ENCODE assay signal across 25 mouse cellular contexts in the genomic region with DNA sequence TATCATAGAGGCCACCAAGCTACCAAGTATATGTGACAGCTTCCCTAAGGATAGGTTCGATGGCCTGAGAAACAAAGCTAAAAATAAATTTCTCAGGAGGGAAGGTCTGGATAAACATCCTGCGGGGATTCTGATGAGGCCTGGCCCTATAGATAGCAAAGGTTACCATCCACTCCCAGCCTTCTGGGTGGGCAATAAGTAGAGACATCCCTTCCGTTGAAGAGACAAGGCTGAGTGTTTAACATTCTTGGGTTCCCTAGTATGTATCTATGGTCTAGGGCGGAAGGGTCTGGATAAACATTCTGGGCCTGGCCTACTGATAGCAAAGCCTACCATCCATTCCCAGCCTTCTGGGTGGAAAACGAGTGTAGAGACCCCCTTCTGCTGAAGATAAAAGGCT.
A peak's percentile ranks its signal among the peaks of the same experiment; 100 is the strongest.
DNase-seq lines count a peak whose midpoint lies in the region; ATAC-seq and TF ChIP-seq lines count a peak whose summit lies in the region.
"Had no signal": no experiment of that assay in that cellular context is flagged by ENCODE, and none has a peak within 500 bp of the region (broad histone marks: within the 10 kb centered on the region; RNA-seq: fewer than 3 reads in every experiment).

No protein-coding gene starts in this region.

- no peak overlapping the region for H3K9ac ChIP-seq in heart, embryonic 11.5 days (ENCODE audit: low read depth, low read length)
- no peak overlapping the region for H3K9ac ChIP-seq in liver, embryonic 11.5 days (ENCODE audit: low read depth, low read length)
- H3K9ac ChIP-seq in liver, postnatal 0 days (replicated peaks) = no peak overlapping the region
- H3K9ac ChIP-seq in lung, embryonic 16.5 days (ENCODE audit: low read length) = no peak overlapping the region
- H3K9ac ChIP-seq: embryonic facial prominence, embryonic 12.5 days; forebrain, embryonic 13.5 days had no signal

- no peaks in the 10 kb centered on the region for H3K27me3 ChIP-seq in heart, embryonic 11.5 days (ENCODE audit: control insufficient read depth, insufficient read depth, low read length)
- H3K27me3 ChIP-seq in liver, embryonic 11.5 days (replicated peaks; ENCODE audit: control insufficient read depth, insufficient read depth, low read length) = no peaks in the 10 kb centered on the region
- no peaks in the 10 kb centered on the region for H3K27me3 ChIP-seq in liver, postnatal 0 days (ENCODE audit: insufficient read depth, low read length)
- no peaks in the 10 kb centered on the region for H3K27me3 ChIP-seq in lung, embryonic 16.5 days (ENCODE audit: control insufficient read depth, insufficient read depth, low read depth, low read length)
- H3K27me3 ChIP-seq: CH12.LX; embryonic facial prominence, embryonic 12.5 days; forebrain, embryonic 13.5 days had no signal

- DNase-seq in heart, postnatal 4 days = no peak
- DNase-seq in liver, embryonic 11.5 days (ENCODE audit: low spot score) = no peak
- no peak for DNase-seq in liver, postnatal 0 days
- DNase-seq in lung, postnatal 10 days = no peak
- DNase-seq in lung, postnatal 36 days = peak; percentile 1
- DNase-seq in lung, postnatal 14 days = no peak
- DNase-seq: adrenal gland, adult 8-10 months; adrenal gland, postnatal 14 days; adrenal gland, postnatal 36 days; B cell, adult 2 months; cerebellum, adult 11-12 months; cerebellum, adult 2 months; cerebellum, adult 9-10 months; cerebellum, postnatal 10 days; cerebellum, postnatal 25 days had no signal

- TF ChIP-seq CTCF in liver, postnatal 0 days (IDR thresholded peaks at IDR 0.05; ENCODE audit: low read depth) = no peak

- no peak overlapping the region for H3K27ac ChIP-seq in heart, embryonic 11.5 days (ENCODE audit: low read depth, low read length)
- H3K27ac ChIP-seq in liver, embryonic 11.5 days (ENCODE audit: low read depth, low read length) = no peak overlapping the region
- H3K27ac ChIP-seq in liver, postnatal 0 days (ENCODE audit: low read depth) = no peak overlapping the region
- H3K27ac ChIP-seq in lung, embryonic 16.5 days (ENCODE audit: low read length) = no peak overlapping the region
- H3K27ac ChIP-seq: embryonic facial prominence, embryonic 10.5 days; embryonic facial prominence, embryonic 12.5 days; forebrain, embryonic 13.5 days had no signal

- TF ChIP-seq EP300 in liver, postnatal 0 days (IDR thresholded peaks at IDR 0.05; ENCODE audit: low read depth) = no peak

- 42% methylated on average over 5 of the region's 5 CpGs for WGBS in heart, embryonic 11.5 days (ENCODE audit: insufficient replicate concordance)
- 55% methylated on average over 5 of the region's 5 CpGs for WGBS in liver, embryonic 11.5 days
- 51% methylated on average over 5 of the region's 5 CpGs for WGBS in liver, postnatal 0 days (ENCODE audit: insufficient replicate concordance)
- 43% methylated on average over 5 of the region's 5 CpGs for WGBS in lung, embryonic 16.5 days

- no peaks in the 10 kb centered on the region; the same call in 1 of the 2 replicates for H3K9me3 ChIP-seq in heart, embryonic 11.5 days (replicated peaks; ENCODE audit: control insufficient read depth, low read length)
- H3K9me3 ChIP-seq in liver, embryonic 11.5 days (ENCODE audit: control insufficient read depth, low read length) = no peaks in the 10 kb centered on the region
- no peaks in the 10 kb centered on the region for H3K9me3 ChIP-seq in liver, postnatal 0 days (ENCODE audit: low read length)
- H3K9me3 ChIP-seq in lung, embryonic 16.5 days (ENCODE audit: control insufficient read depth, low read length) = no peaks in the 10 kb centered on the region
- H3K9me3 ChIP-seq: embryonic facial prominence, embryonic 10.5 days; embryonic facial prominence, embryonic 12.5 days; forebrain, embryonic 13.5 days had no signal

- no peak overlapping the region for H3K4me3 ChIP-seq in heart, embryonic 11.5 days (ENCODE audit: low read depth, low read length)
- H3K4me3 ChIP-seq in liver, embryonic 11.5 days (ENCODE audit: low read depth, low read length) = no peak overlapping the region
- H3K4me3 ChIP-seq in liver, postnatal 0 days (ENCODE audit: low read depth, low read length) = no peak overlapping the region
- no peak overlapping the region for H3K4me3 ChIP-seq in lung, embryonic 16.5 days (ENCODE audit: low read length)
- H3K4me3 ChIP-seq: embryonic facial prominence, embryonic 10.5 days; embryonic facial prominence, embryonic 12.5 days; forebrain, embryonic 13.5 days had no signal

- H3K4me1 ChIP-seq in heart, embryonic 11.5 days (ENCODE audit: control insufficient read depth, insufficient read depth, low read length) = no peaks in the 10 kb centered on the region
- H3K4me1 ChIP-seq in liver, embryonic 11.5 days (replicated peaks; ENCODE audit: control insufficient read depth, insufficient read depth, low read length) = no peaks in the 10 kb centered on the region
- no peaks in the 10 kb centered on the region for H3K4me1 ChIP-seq in liver, postnatal 0 days (ENCODE audit: insufficient read depth)
- no peaks in the 10 kb centered on the region for H3K4me1 ChIP-seq in lung, embryonic 16.5 days (replicated peaks; ENCODE audit: control insufficient read depth, insufficient read depth, low read length)
- H3K4me1 ChIP-seq: embryonic facial prominence, embryonic 10.5 days; embryonic facial prominence, embryonic 12.5 days; forebrain, embryonic 13.5 days had no signal

- no peaks in the 10 kb centered on the region for H3K36me3 ChIP-seq in heart, embryonic 11.5 days (ENCODE audit: control insufficient read depth, insufficient read depth, low read length)
- H3K36me3 ChIP-seq in liver, embryonic 11.5 days (ENCODE audit: control insufficient read depth, insufficient read depth, low read length) = no peaks in the 10 kb centered on the region
- H3K36me3 ChIP-seq in liver, postnatal 0 days (replicated peaks; ENCODE audit: insufficient read depth, low read length) = no peaks in the 10 kb centered on the region
- H3K36me3 ChIP-seq in lung, embryonic 16.5 days (ENCODE audit: control insufficient read depth, insufficient read depth, low read length) = no peaks in the 10 kb centered on the region
- H3K36me3 ChIP-seq: embryonic facial prominence, embryonic 10.5 days; embryonic facial prominence, embryonic 12.5 days; G1E had no signal

- ATAC-seq in heart, embryonic 11.5 days (replicated peaks; ENCODE audit: insufficient number of reproducible peaks, low FRiP score, low TSS enrichment) = 0 out of 2 replicates have a peak, but pooled peaks have one; percentile 49
- 0 out of 2 replicates have a peak, but pooled peaks have one; percentile 39 for ATAC-seq in liver, embryonic 11.5 days (replicated peaks; ENCODE audit: low FRiP score)
- ATAC-seq in liver, postnatal 0 days = no peak
- peak; percentile 56 for ATAC-seq in lung, embryonic 16.5 days (ENCODE audit: low read depth)
- ATAC-seq: activated CD4-positive, CD25-positive, alpha-beta regulatory T cell, adult 4 months; CD4-positive, CD25-positive, alpha-beta regulatory T cell, adult 4 months; forebrain, embryonic 13.5 days; Patski had no signal

- H3K4me2 ChIP-seq in heart, embryonic 11.5 days = no peak overlapping the region
- no peak overlapping the region for H3K4me2 ChIP-seq in liver, embryonic 11.5 days
- no peak overlapping the region for H3K4me2 ChIP-seq in liver, postnatal 0 days (ENCODE audit: low read depth, low read length)
- no peak overlapping the region for H3K4me2 ChIP-seq in lung, embryonic 16.5 days (ENCODE audit: low read depth, low read length)
- H3K4me2 ChIP-seq: embryonic facial prominence, embryonic 12.5 days; forebrain, embryonic 13.5 days had no signal
